ENCODE assay signal across 17 mouse cellular contexts in genomic region chr19:25387902-25388301, GRCm38 (mm10).
"Had no signal": no experiment of that assay in that cellular context is flagged by ENCODE, and none has a peak within 500 bp of the region (broad histone marks: within the 10 kb centered on the region; RNA-seq: fewer than 3 reads in every experiment).

No protein-coding gene starts in this region.

- H3K36me3 ChIP-seq: limb, embryonic 13.5 days; liver, embryonic 12.5 days; liver, embryonic 15.5 days; lung, embryonic 15.5 days; midbrain, embryonic 12.5 days; midbrain, embryonic 15.5 days had no signal

- H3K27ac ChIP-seq: layer of hippocampus, adult 2 months; liver, embryonic 12.5 days; liver, embryonic 15.5 days; lung, embryonic 15.5 days; midbrain, embryonic 12.5 days; midbrain, embryonic 15.5 days had no signal

- H3K4me3 ChIP-seq: layer of hippocampus, adult 2 months; limb, embryonic 13.5 days; liver, embryonic 12.5 days; liver, embryonic 15.5 days; lung, embryonic 15.5 days; midbrain, embryonic 12.5 days; midbrain, embryonic 15.5 days had no signal

- H3K27me3 ChIP-seq: limb, embryonic 13.5 days; liver, embryonic 15.5 days; lung, embryonic 15.5 days; midbrain, embryonic 12.5 days; midbrain, embryonic 15.5 days had no signal

- ATAC-seq: liver, embryonic 12.5 days; midbrain, embryonic 15.5 days had no signal

- H3K9me3 ChIP-seq: limb, embryonic 13.5 days; liver, embryonic 12.5 days; liver, embryonic 15.5 days; lung, embryonic 15.5 days; midbrain, embryonic 12.5 days; midbrain, embryonic 15.5 days had no signal

- H3K4me2 ChIP-seq: limb, embryonic 13.5 days; liver, embryonic 12.5 days; liver, embryonic 15.5 days; lung, embryonic 15.5 days; midbrain, embryonic 12.5 days; midbrain, embryonic 15.5 days had no signal

- DNase-seq: kidney, adult 18-20 months; kidney, adult 9 months; kidney, postnatal 14 days; kidney, postnatal 4 days; layer of hippocampus, adult 9-11 months; liver; lung, adult 18-20 months; lung, postnatal 14 days; lung, postnatal 4 days; thymus, postnatal 25 days had no signal

- H3K9ac ChIP-seq: limb, embryonic 13.5 days; liver, embryonic 12.5 days; liver, embryonic 15.5 days; lung, embryonic 15.5 days; midbrain, embryonic 12.5 days; midbrain, embryonic 15.5 days had no signal
